Mouse (Mus musculus) E14TG2a.4 (cell line): ENCODE data around the gene Ddc.

Experiments used
- CTCF ChIP-seq: conservative IDR thresholded peaks from 2 replicates; pipeline ENCODE4 v1.5.1; 2014; ENCODE audit warnings: low read length
- NANOG ChIP-seq: IDR thresholded peaks from 2 replicates; pipeline ENCODE4 v1.6.1; 2014; ENCODE audit warnings: borderline replicate concordance, low read length, mixed read lengths
- POU5F1 ChIP-seq: IDR thresholded peaks from 2 replicates; pipeline ENCODE4 v1.6.1; 2014; ENCODE audit warnings: low read length, borderline replicate concordance

DNA sequence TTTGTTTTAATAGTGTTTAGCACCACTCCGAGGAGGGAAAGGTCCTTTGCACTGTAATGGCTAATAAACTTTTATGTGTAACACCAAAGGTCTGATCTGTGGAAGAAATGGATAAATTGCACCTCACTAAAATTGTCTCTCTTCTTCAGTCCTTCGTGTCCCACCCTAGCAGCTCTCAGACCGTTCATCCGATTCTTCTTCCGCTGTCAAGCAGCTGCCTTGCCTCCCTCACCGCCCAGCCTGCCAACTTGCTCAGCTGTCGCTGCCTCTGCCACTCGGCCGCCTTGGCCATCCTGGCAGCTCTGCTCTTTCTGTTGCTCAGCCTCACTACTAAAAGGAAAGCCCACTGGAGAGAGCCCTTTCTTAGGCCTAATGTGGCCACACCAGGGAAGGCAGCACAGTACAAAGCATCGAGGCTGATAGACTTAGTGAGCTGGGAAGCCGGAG, 42.2 kb downstream of the Ddc start:
- TF ChIP-seq CTCF (no peak), NANOG (no peak), POU5F1 (no peak)
